ENCODE assay signal across 18 mouse cellular contexts in the genomic region with DNA sequence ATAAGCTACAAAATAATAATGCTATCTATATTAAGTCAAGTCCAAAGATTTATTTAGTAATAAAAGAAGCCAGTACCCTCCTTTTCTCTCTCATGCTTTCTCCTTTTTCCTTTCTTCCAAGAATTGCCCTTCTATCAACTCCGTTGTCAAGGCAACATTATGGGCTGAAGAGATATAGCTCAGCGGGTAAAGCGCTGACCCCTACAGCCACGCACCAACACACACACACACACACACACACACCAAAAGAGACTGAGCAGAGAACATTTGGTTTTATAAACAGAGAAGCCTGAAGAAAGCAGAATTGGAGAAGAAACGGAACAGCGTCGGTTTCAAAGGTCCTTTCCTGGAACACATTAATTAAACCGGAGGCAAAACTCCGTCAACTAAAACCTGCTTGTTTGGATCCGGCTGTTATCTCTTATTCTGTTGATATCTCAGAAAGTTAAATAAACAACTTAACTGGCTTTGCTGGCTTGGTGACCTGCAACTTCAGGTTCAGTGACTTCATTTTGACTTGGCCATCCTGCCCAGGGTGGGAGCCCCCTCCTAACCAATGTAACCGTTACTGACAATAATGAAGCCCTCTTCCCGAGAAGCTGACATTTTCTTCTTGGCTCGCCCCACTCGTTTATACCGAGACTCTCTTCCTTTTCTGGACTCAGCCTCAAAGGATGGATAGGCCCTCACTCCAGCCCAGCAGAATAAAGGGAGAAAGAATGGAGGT.
DNase-seq lines count a peak whose midpoint lies in the region; ATAC-seq and TF ChIP-seq lines count a peak whose summit lies in the region.
"Had no signal": no experiment of that assay in that cellular context is flagged by ENCODE, and none has a peak within 500 bp of the region (broad histone marks: within the 10 kb centered on the region; RNA-seq: fewer than 3 reads in every experiment).

No protein-coding gene starts in this region.

- H3K4me1 ChIP-seq in midbrain, embryonic 14.5 days (ENCODE audit: control insufficient read depth, insufficient read depth, low read length): no peaks in the 10 kb centered on the region
- no peaks in the 10 kb centered on the region for H3K4me1 ChIP-seq in midbrain, embryonic 16.5 days (ENCODE audit: control insufficient read depth, insufficient read depth, low read length)
- H3K4me1 ChIP-seq in kidney, postnatal 0 days (replicated peaks; ENCODE audit: insufficient read depth, low read length): no peaks in the 10 kb centered on the region
- H3K4me1 ChIP-seq: embryonic facial prominence, embryonic 13.5 days; heart, embryonic 12.5 days; limb, embryonic 10.5 days; liver, embryonic 15.5 days had no signal

- DNase-seq in kidney, adult 9 months: peak; percentile 9
- DNase-seq in kidney, adult 18-20 months: no peak
- peak; percentile 23 for DNase-seq in midbrain, embryonic 14.5 days
- DNase-seq in kidney, postnatal 0 days (ENCODE audit: low spot score): peak; percentile 74
- DNase-seq in yolk sac, embryonic 10.5 days (ENCODE audit: low spot score): peak; percentile 36
- no peak for DNase-seq in spleen, adult 18-20 months
- DNase-seq in ovary, adult 18-20 months (ENCODE audit: low spot score): no peak
- DNase-seq: adrenal gland, postnatal 10 days; cerebellum, adult 18-20 months; cerebellum, postnatal 36 days; layer of hippocampus, postnatal 36 days had no signal

- H3K4me3 ChIP-seq in midbrain, embryonic 14.5 days (replicated peaks; ENCODE audit: low read depth, low read length): no peak overlapping the region
- H3K4me3 ChIP-seq in midbrain, embryonic 16.5 days (ENCODE audit: low read depth, low read length): no peak overlapping the region
- H3K4me3 ChIP-seq in kidney, postnatal 0 days (replicated peaks; ENCODE audit: low read depth, low read length): no peak overlapping the region
- H3K4me3 ChIP-seq: embryonic facial prominence, embryonic 13.5 days; heart, embryonic 12.5 days; limb, embryonic 10.5 days; liver, embryonic 15.5 days had no signal

- WGBS in midbrain, embryonic 14.5 days: 75% methylated on average over 15 of the region's 15 CpGs
- WGBS in midbrain, embryonic 16.5 days: 75% methylated on average over 15 of the region's 15 CpGs
- 17% methylated on average over 15 of the region's 15 CpGs for WGBS in kidney, postnatal 0 days

- no peak overlapping the region for H3K27ac ChIP-seq in midbrain, embryonic 14.5 days (replicated peaks; ENCODE audit: low read depth, low read length)
- H3K27ac ChIP-seq in midbrain, embryonic 16.5 days (ENCODE audit: low read length): no peak overlapping the region
- no peak overlapping the region for H3K27ac ChIP-seq in kidney, postnatal 0 days
- H3K27ac ChIP-seq: embryonic facial prominence, embryonic 13.5 days; hindbrain, embryonic 14.5 days; limb, embryonic 10.5 days; liver, embryonic 15.5 days had no signal

- H3K9me3 ChIP-seq in midbrain, embryonic 14.5 days (ENCODE audit: control insufficient read depth, low read length): peaks cover 5% of the 10 kb centered on the region; the same call in 1 of the 2 replicates
- no peaks in the 10 kb centered on the region for H3K9me3 ChIP-seq in midbrain, embryonic 16.5 days (replicated peaks; ENCODE audit: control insufficient read depth, low read length, poor library complexity, severe bottlenecking)
- no peaks in the 10 kb centered on the region for H3K9me3 ChIP-seq in kidney, postnatal 0 days (replicated peaks; ENCODE audit: low read length)
- H3K9me3 ChIP-seq: embryonic facial prominence, embryonic 13.5 days; limb, embryonic 10.5 days; liver, embryonic 15.5 days had no signal

- H3K9ac ChIP-seq in midbrain, embryonic 14.5 days (replicated peaks; ENCODE audit: low read length): no peak overlapping the region
- H3K9ac ChIP-seq in midbrain, embryonic 16.5 days (ENCODE audit: low read depth, low read length): no peak overlapping the region
- no peak overlapping the region for H3K9ac ChIP-seq in kidney, postnatal 0 days (ENCODE audit: low read depth, low read length)
- H3K9ac ChIP-seq: embryonic facial prominence, embryonic 13.5 days; heart, embryonic 12.5 days; hindbrain, embryonic 14.5 days; liver, embryonic 15.5 days had no signal

- TF ChIP-seq CTCF in kidney, postnatal 0 days (IDR thresholded peaks at IDR 0.05; ENCODE audit: low read depth): no peak

- H3K36me3 ChIP-seq in midbrain, embryonic 14.5 days (ENCODE audit: control insufficient read depth, insufficient read depth, low read length): no peaks in the 10 kb centered on the region
- H3K36me3 ChIP-seq in midbrain, embryonic 16.5 days (ENCODE audit: control insufficient read depth, insufficient read depth, low read length): no peaks in the 10 kb centered on the region
- H3K36me3 ChIP-seq in kidney, postnatal 0 days (ENCODE audit: insufficient read depth, low read length): no peaks in the 10 kb centered on the region
- H3K36me3 ChIP-seq: embryonic facial prominence, embryonic 13.5 days; heart, embryonic 12.5 days; limb, embryonic 10.5 days; liver, embryonic 15.5 days had no signal

- H3K27me3 ChIP-seq in midbrain, embryonic 14.5 days (ENCODE audit: control insufficient read depth, insufficient read depth, low read length): no peaks in the 10 kb centered on the region
- H3K27me3 ChIP-seq in midbrain, embryonic 16.5 days (ENCODE audit: control insufficient read depth, insufficient read depth, low read depth, low read length): no peaks in the 10 kb centered on the region
- H3K27me3 ChIP-seq in kidney, postnatal 0 days (ENCODE audit: insufficient read depth, low read length): no peaks in the 10 kb centered on the region
- H3K27me3 ChIP-seq: embryonic facial prominence, embryonic 13.5 days; liver, embryonic 15.5 days had no signal

- no peak for ATAC-seq in midbrain, embryonic 14.5 days (ENCODE audit: low FRiP score, low TSS enrichment)
- no peak for ATAC-seq in midbrain, embryonic 16.5 days
- peak; percentile 54; the same call in 1 of the 2 replicates for ATAC-seq in kidney, postnatal 0 days (replicated peaks; ENCODE audit: low FRiP score, low read depth)
- ATAC-seq: forebrain, embryonic 16.5 days had no signal

- no peak overlapping the region for H3K4me2 ChIP-seq in midbrain, embryonic 14.5 days (ENCODE audit: low read length)
- no peak overlapping the region for H3K4me2 ChIP-seq in midbrain, embryonic 16.5 days (ENCODE audit: low read length)
- 0 out of 2 replicates have a peak overlapping the region, but pooled peaks have one; percentile 8 for H3K4me2 ChIP-seq in kidney, postnatal 0 days (ENCODE audit: low read length)
- H3K4me2 ChIP-seq: embryonic facial prominence, embryonic 13.5 days; heart, embryonic 12.5 days; hindbrain, embryonic 14.5 days; liver, embryonic 15.5 days had no signal

Comparison
In these comparisons a context has a peak if more than half of its experiments do, and no peak if none do; other contexts are left out.
1. DNase-seq: peak in kidney, adult 9 months (single experiment), midbrain, embryonic 14.5 days (single experiment), kidney, postnatal 0 days (single experiment) and yolk sac, embryonic 10.5 days (single experiment); none in kidney, adult 18-20 months (single experiment), spleen, adult 18-20 months (0 of 2) and ovary, adult 18-20 months (single experiment).